Mouse (Mus musculus) bone marrow macrophage, adult 2 months (primary cell): Measurements from ENCODE around the gene Fancf. TPM values are rescaled to one million over a fixed set of nuclear protein-coding genes. Genes with fewer than 3 reads are reported as not detected.

Experiments
- H3K27ac ChIP-seq: 2 replicates; pipeline ENCODE4 v1.5.1; 2012; ENCODE audit warnings: low read depth, low read length; ENCODE audit not compliant: insufficient read depth
- H3K4me1 ChIP-seq: 2 replicates; pipeline ENCODE4 v1.6.1; 2012; ENCODE audit warnings: low read length; ENCODE audit not compliant: control insufficient read depth, insufficient read depth
- H3K4me3 ChIP-seq: 2 replicates; pipeline ENCODE4 v1.5.1; 2012; ENCODE audit warnings: mild to moderate bottlenecking, low read length, moderate library complexity; ENCODE audit not compliant: insufficient read depth
- CTCF ChIP-seq: IDR thresholded peaks from 2 replicates; pipeline ENCODE4 v1.5.1; 2012; ENCODE audit warnings: low read depth, mild to moderate bottlenecking, low read length, moderate library complexity
- POLR2A ChIP-seq: IDR thresholded peaks from 2 replicates; pipeline ENCODE4 v1.6.1; 2012; ENCODE audit warnings: mild to moderate bottlenecking, low read depth, low read length, borderline replicate concordance
- polyA plus RNA-seq: library from polyadenylated mRNA; stranded (reverse); fragments of >200 nt; gene quantifications from 2 replicates; pipeline ENCODE4 v1.2.4, GENCODE M21; 2012; ENCODE audit not compliant: missing spikeins, insufficient read depth, insufficient read length

The Fancf gene
- 2.8 and 3.8 TPM in 2 replicates for polyA plus RNA-seq

DNA sequence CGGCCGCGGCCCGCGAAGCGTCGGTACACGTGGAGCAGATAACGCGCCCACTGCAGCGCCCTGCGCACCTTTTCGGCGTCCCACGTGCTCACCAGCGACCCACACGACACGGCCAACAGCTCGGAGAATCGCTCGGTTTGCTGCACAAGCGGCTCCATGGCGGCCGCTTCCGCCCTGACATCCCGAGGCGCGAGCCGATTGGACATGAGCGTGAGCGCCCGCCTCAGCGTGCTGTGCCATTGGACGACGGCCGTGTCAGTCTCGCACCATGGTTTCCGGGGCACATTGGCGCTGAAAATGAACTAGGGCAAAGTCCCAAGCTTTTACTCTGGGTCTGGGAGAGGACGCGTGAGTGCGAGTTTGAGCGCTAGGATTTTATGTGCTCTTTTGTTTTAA lies at the start of gene Fancf:
Fancf (minus strand) TSS at position 171 of the 396 bp plus-strand sequence.
- TF ChIP-seq POLR2A (no peak), CTCF (no peak)
- peaks cover 15% of the 10 kb centered on the region for H3K4me1 ChIP-seq
- peak within 1 kb of the TSS; percentile 85 for H3K27ac ChIP-seq
- peak within 1 kb of the TSS; percentile 84 for H3K4me3 ChIP-seq

DNA sequence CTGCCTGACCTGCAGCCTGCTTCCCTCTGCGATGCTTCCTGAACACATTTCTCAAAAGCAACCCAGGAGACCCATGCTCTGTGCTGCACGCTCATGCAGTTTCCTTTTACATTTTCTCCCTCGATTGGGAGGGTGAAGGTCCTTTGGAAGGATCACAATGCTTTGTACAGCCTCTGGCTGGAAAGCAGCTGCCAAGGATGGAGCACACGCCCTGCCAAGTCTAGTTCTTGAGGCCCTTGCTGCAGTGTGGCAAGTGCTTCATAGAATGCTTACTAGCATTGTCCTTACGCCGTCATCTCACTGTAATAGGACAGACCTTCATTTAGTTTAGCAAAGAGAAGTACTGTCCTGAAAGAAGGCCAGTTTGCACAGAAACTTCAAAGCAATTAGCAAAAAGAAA lies 37.0 kb upstream of the Fancf start:
- no peak overlapping the region for H3K27ac ChIP-seq
- H3K4me1 ChIP-seq: 0 out of 2 replicates have a peak, but pooled peaks cover 2% of the 10 kb centered on the region
- no peak overlapping the region for H3K4me3 ChIP-seq
- TF ChIP-seq CTCF (no peak), POLR2A (no peak)

DNA sequence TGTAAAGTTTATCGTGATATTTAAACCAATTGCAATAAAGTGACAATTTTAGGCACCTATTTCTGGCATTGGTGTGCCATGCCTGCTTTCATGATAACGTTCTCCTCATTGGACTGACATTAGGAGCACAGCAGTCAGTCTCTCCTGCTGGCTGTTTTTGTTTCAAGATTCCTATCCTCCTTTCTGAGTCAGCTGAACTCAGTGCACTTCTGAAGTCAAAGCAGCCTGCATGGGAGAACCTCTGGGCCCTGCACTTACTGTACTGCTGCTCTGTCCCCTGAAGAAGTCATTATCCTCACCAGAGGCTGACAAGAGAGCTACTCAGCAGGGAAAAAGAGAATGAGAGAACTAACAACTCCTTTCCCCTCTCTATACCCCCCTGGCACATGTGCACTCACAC lies 32.9 kb upstream of the Fancf start:
- peaks cover 7% of the 10 kb centered on the region for H3K4me1 ChIP-seq
- H3K4me3 ChIP-seq: no peak overlapping the region
- no peak overlapping the region for H3K27ac ChIP-seq
- TF ChIP-seq POLR2A (no peak), CTCF (no peak)

DNA sequence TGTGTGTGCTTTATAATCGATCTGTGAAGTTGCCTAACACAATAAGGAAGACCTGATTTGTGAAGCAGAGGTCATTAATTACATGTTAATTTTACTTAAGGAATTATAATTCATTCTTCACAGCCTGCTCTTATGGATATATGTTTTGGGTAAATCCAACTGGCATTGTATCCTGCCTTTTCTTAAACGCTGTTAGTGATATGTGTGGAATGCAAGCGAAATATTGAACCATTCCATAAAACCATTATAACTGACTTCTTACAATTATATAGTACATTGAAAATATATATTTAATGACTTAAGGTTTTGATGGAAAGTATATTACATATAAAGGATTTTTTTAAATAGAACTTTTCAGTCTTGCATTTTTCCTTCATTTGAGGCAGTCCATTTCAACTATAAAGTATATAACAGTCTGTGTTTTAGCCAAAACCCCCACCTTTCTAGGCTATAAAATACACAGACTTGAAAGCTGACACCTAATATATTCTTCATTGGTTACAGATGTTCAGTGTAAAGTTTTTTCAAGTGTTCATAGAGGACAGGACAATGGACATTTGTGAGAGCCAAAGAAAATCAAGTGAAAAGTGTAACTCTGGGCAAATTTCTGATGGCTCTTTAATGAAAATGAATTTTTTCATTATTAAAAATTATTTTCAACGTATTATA lies 32.2 kb upstream of the Fancf start:
- Histone ChIP-seq H3K4me3 (no peak overlapping the region), H3K4me1 (peaks cover 7% of the 10 kb centered on the region), H3K27ac (no peak overlapping the region)
- TF ChIP-seq CTCF (no peak), POLR2A (no peak)

DNA sequence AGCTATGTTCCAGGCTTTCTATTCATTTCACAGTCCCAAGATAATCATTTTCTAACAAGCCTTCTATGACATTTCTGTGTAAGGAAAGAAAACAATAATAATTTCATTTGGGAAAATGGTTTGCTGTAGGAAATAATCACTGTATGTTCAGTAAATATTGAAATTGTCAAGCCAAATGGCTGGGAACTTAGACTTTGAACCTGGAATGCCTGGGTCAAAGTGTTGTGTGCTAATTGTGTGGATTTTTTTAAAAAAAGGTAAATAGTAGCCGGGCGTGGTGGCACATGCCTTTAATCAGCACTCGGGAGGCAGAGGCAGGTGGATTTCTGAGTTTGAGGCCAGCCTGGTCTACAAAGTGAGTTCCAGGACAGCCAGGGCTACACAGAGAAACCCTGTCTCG lies 30.9 kb upstream of the Fancf start:
- Histone ChIP-seq H3K4me3 (no peak overlapping the region), H3K4me1 (peaks cover 7% of the 10 kb centered on the region), H3K27ac (no peak overlapping the region)
- TF ChIP-seq CTCF (no peak), POLR2A (no peak)

DNA sequence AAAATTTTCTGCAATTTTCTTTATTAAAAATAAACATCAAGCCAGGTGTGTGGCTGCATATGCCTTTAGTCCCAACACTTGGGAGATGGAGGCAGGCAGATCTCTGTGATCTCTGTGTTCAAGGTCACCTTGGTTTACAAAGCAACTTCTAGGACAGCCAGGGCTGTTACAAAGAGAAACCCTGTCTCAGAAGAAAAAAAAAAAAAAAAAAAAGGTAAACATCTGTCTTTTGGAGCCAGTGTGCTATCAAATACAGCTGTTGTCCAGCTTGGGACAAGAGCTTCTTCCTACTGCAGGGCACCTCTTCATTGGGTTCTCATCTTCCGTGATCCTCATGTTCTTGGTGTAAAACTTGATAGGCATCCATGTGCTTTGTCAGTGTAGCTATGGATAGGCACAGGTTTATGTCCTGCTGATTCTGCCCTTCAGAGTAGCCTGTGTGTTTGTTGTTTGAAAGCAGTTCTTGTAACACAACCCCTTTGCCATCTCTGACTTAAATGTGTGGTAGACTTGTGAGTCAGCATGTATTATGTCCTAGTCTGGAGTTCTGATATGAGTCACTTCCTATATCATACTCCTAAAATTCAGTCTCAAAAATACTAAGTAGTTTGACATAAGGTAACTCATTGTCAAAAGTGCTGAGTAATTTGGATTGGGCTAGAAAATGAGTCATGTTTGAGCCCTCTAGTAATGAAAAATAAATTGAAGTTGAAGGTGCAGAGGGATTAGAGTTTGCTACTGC lies 30.3 kb upstream of the Fancf start:
- Histone ChIP-seq H3K4me3 (no peak overlapping the region), H3K4me1 (peaks cover 7% of the 10 kb centered on the region), H3K27ac (no peak overlapping the region)
- TF ChIP-seq CTCF (no peak), POLR2A (no peak)

DNA sequence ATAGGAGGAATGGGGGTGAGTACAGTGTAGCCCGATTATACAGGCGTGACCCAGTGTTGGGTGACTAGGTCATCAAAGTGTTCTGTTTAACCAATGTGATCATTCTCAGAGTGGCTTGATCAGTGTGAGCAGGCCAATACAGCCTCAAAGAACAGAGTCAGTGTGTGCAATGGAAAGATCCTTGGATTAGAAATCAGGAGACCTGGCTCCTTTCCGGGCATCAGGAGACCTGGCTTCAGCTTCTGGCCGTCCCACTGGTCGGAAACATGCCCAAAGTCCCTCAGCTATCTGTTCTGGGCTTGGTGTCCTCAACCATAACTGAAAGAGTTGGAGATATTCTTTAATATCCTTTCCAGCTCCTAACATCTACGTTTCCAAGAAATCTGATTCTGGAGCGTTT lies 27.5 kb upstream of the Fancf start:
- no peak overlapping the region for H3K27ac ChIP-seq
- no peak overlapping the region for H3K4me3 ChIP-seq
- TF ChIP-seq POLR2A: no peak
- TF ChIP-seq CTCF: no peak
- H3K4me1 ChIP-seq: peaks cover 5% of the 10 kb centered on the region

DNA sequence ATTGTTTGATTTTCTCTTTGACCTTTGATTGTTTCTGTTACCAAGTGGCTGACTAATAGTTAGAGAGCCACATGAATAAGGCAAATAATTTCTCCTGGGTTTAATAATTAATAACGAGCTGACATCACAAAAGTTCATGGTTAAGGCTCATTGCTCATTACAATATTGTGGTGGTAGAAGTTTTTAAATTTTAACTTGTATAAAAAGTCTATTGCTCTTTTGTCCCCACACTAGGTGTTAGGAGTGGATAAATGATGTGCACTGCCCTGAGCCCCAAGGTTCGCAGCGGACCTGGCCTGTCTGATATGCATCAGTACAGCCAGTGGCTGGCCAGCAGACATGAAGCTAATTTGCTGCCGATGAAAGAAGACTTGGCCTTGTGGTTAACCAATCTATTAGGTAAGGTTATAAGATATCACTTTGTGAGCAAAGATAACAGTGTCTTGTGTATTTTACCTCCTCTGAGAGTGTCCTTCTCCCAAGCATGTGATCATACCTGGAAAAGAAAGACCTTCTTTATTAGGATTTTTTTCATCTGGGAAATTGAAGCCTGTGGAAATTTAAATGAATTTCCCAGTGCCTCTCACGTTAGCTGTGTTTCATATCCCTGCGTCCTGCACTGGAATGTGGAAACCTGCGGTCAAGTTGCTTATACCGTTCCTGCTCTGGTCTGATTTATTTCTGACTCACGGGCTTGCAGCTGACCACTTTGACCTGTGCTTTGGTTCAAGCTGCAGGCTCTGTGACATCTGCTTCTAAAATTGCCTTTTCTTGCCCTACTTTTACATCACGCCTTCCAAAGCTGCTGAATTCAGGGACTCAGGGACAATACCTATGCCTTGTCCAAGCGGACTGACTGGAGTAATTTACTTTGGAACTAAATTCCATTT lies 25.9 kb upstream of the Fancf start:
- peaks cover 5% of the 10 kb centered on the region for H3K4me1 ChIP-seq
- no peak overlapping the region for H3K27ac ChIP-seq
- H3K4me3 ChIP-seq: no peak overlapping the region
- no peak for TF ChIP-seq CTCF
- no peak for TF ChIP-seq POLR2A

DNA sequence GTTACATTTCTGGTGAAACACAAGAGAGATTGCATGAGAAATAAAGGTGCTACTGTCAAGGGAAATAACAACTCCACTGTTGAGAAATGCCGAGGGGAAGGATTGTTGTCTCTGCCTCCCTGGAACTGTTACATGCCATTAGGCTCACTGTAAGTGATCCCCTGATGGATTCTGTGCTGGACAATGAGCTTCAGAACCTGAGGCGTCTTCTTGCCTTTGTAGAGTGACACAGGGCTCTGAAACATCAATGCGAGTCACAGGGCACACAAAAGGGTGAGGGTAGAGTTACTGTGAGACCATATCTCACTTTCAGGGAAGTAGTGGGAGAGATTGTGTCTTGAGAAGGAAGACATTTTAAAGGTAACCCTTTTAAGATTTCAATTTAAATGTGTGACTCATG lies 23.3 kb upstream of the Fancf start:
- H3K4me3 ChIP-seq: no peak overlapping the region
- no peak overlapping the region for H3K27ac ChIP-seq
- no peaks in the 10 kb centered on the region; the same call in 1 of the 2 replicates for H3K4me1 ChIP-seq
- no peak for TF ChIP-seq POLR2A

DNA sequence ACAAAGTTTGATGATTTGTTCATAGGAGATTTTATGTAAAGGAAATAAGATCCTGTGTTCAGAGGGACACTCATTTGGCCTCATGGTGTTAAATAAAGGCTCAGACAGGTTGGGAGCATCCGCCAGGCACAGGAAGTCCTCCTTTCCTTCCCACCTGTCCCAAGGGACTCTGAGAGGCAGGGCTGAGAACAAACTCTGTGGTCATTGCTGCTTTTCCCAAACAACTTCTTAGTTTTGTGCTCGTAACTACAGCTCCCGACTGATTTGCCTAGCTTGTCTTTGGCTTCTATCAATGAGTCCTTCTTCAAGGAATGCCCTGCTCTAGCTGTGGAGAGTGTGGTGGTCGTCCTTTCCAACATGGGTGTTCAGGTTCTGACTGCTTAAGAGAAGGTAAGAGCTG lies 18.1 kb upstream of the Fancf start:
- no peak overlapping the region for H3K27ac ChIP-seq
- peaks cover 10% of the 10 kb centered on the region for H3K4me1 ChIP-seq
- TF ChIP-seq CTCF: no peak
- no peak for TF ChIP-seq POLR2A
- no peak overlapping the region for H3K4me3 ChIP-seq
